Mouse (Mus musculus): ENCODE data around the gene Tgds.

- TF ChIP-seq CTCF (conservative IDR thresholded peaks at IDR 0.05; ENCODE audit: low read length) (no peak), POU5F1 (IDR thresholded peaks at IDR 0.05; ENCODE audit: borderline replicate concordance, low read length) (no peak)
Observed at GRCm38 (mm10) chr14:118080606-118081005, 51.9 kb downstream of the Tgds start.
